Mouse (Mus musculus) bone marrow, adult 2 months (tissue): ENCODE measurements around the gene Ginm1.

Experiments
- CTCF ChIP-seq: fragments of 200-500 bp; IDR thresholded peaks from 2 replicates; pipeline ENCODE4 v1.5.1; 2011; ENCODE audit warnings: low read length, control low read depth; ENCODE audit not compliant: control insufficient read depth, insufficient read depth
- POLR2A ChIP-seq: fragments of 200-500 bp; IDR thresholded peaks from 2 replicates; pipeline ENCODE4 v1.6.1; 2011; ENCODE audit warnings: low read depth, mild to moderate bottlenecking, control low read depth, low read length, borderline replicate concordance; ENCODE audit not compliant: control insufficient read depth

DNA sequence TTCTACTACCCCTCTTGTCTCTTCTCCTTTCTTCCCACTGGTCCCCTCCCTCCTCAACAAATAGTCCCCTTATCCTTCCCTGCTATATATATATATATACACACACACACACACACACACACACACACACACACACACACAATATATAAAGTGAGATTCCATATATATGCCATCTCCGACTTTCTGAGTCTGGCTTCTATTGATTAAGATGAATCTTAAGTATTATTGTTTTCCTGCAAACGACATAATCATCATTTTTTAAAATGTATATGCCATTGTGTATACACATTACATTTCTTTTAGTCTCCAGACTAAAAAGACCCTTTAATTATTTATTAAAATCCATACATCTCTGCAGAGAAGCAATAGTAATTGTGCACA is 47.7 kb upstream of the Ginm1 start:
- TF ChIP-seq POLR2A (no peak), CTCF (no peak)
